Mouse (Mus musculus): Measurements from ENCODE around the gene Cdkn2aipnl.

Cdkn2aipnl gene

GRCm38 (mm10) chr11:51946144-51946543, 21.3 kb upstream of the Cdkn2aipnl start:
- DNase-seq (ENCODE audit: low spot score in 2 of 2), result no peak

GRCm38 (mm10) chr11:51949155-51949840, 18.2 kb upstream of the Cdkn2aipnl start:
- no peak for DNase-seq (ENCODE audit: low spot score in 2 of 2)

GRCm38 (mm10) chr11:51949919-51950318, 17.5 kb upstream of the Cdkn2aipnl start:
- no peak for DNase-seq (ENCODE audit: low spot score in 2 of 2)

GRCm38 (mm10) chr11:51951861-51952420, 15.5 kb upstream of the Cdkn2aipnl start:
- DNase-seq (ENCODE audit: low spot score in 2 of 2), result peak in 1 of 2 experiments; percentile 29

- no peak for DNase-seq (ENCODE audit: low spot score in 2 of 2)
Measured at GRCm38 (mm10) chr11:51956112-51956511, 11.3 kb upstream of the Cdkn2aipnl start.

- DNase-seq (ENCODE audit: low spot score in 2 of 2), result no peak
Measured at GRCm38 (mm10) chr11:51957760-51958159, 9.7 kb upstream of the Cdkn2aipnl start.

GRCm38 (mm10) chr11:51959511-51959910, 8.0 kb upstream of the Cdkn2aipnl start:
- no peak for DNase-seq (ENCODE audit: low spot score in 2 of 2)

GRCm38 (mm10) chr11:51960061-51960460, 7.4 kb upstream of the Cdkn2aipnl start:
- no peak for DNase-seq (ENCODE audit: low spot score in 2 of 2)

GRCm38 (mm10) chr11:51960967-51961471, 6.4 kb upstream of the Cdkn2aipnl start:
- DNase-seq (ENCODE audit: low spot score in 2 of 2), result peak in 1 of 2 experiments; percentile 21

- no peak for DNase-seq (ENCODE audit: low spot score in 2 of 2)
Measured at GRCm38 (mm10) chr11:51961761-51962160, 5.7 kb upstream of the Cdkn2aipnl start.

- DNase-seq (ENCODE audit: low spot score in 2 of 2), result no peak
Measured at GRCm38 (mm10) chr11:51962277-51962676, 5.2 kb upstream of the Cdkn2aipnl start.

- no peak for DNase-seq (ENCODE audit: low spot score in 2 of 2)
Measured at GRCm38 (mm10) chr11:51966651-51967050, 810 bp upstream of the Cdkn2aipnl start.

GRCm38 (mm10) chr11:51968896-51969295, 1.4 kb downstream of the Cdkn2aipnl start:
- DNase-seq (ENCODE audit: low spot score in 2 of 2), result no peak

GRCm38 (mm10) chr11:51969511-51969910, 2.0 kb downstream of the Cdkn2aipnl start:
- no peak for DNase-seq (ENCODE audit: low spot score in 2 of 2)

- no peak for DNase-seq (ENCODE audit: low spot score in 2 of 2)
Measured at GRCm38 (mm10) chr11:51971644-51972043, 4.2 kb downstream of the Cdkn2aipnl start.

GRCm38 (mm10) chr11:51999611-52000289, 32.3 kb downstream of the Cdkn2aipnl start:
- DNase-seq (ENCODE audit: low spot score in 2 of 2), result peak; percentile 76 to 79

GRCm38 (mm10) chr11:52000290-52000962, 33.0 kb downstream of the Cdkn2aipnl start, which contains the start of gene Ube2b:
Gene Ube2b, minus strand, starts transcription at chr11:52000762.
- DNase-seq (ENCODE audit: low spot score in 2 of 2), result peak; percentile 96 to 97

- no peak for DNase-seq (ENCODE audit: low spot score in 2 of 2)
Measured at GRCm38 (mm10) chr11:52001341-52001740, 33.9 kb downstream of the Cdkn2aipnl start.

GRCm38 (mm10) chr11:52001861-52002260, 34.4 kb downstream of the Cdkn2aipnl start:
- no peak for DNase-seq (ENCODE audit: low spot score in 2 of 2)

GRCm38 (mm10) chr11:52002842-52003504, 35.5 kb downstream of the Cdkn2aipnl start:
- no peak for DNase-seq (ENCODE audit: low spot score in 2 of 2)

GRCm38 (mm10) chr11:52003505-52003771, 36.0 kb downstream of the Cdkn2aipnl start:
- no peak for DNase-seq (ENCODE audit: low spot score in 2 of 2)
